Mouse (Mus musculus): ENCODE results near the gene Mrpl9. TPM values are rescaled to one million over a fixed set of nuclear protein-coding genes. Genes with fewer than 3 reads are reported as not detected.

Gene Mrpl9
- polyA plus RNA-seq, 1 experiment from 2014 or later: 47.5 TPM

DNA sequence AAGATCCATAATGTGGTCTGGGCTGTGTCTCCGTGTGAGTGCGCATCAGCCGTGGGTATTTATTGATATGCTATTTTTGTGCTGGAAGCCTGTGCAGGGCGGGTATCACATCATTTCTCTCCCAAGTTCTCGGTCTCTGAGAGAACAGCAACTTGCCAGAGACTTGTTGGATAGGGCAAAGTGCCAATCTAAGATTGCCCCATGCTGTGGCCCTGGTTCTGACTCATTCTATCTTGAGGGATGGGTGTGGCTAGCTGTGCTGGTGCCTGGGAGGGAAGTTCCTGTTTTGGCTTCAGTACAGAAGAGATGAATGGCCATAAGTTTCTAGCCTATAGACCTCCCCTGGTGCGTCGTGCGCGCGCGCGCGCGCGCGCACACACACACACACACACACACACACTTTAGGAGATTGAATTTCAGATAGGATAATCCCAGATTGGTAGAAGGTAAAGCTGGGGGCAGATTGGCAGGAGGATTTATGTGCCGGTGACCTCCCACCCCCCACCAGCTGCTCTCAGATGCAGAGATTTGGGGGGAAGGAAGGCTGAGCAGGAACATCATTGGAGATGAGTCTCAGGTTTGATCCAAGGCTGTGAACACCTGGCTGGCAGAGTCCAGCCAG is 39.8 kb downstream of the Mrpl9 start:
- Histone ChIP-seq H3K36me3 (no peaks in the 10 kb centered on the region), H3K4me2 (no peak overlapping the region), H3K4me3 (replicated peaks) (no peak overlapping the region), H3K27me3 (peaks cover 35% of the 10 kb centered on the region), H3K9me3 (replicated peaks) (no peaks in the 10 kb centered on the region), H3K9ac (no peak overlapping the region), H3K4me1 (replicated peaks) (peaks cover 8% of the 10 kb centered on the region), H3K27ac (no peak overlapping the region)
- no peak for ATAC-seq (ENCODE audit: low read depth)
- DNase-seq: no peak
- 66% methylated on average over 17 of the region's 17 CpGs for whole genome bisulfite sequencing (ENCODE audit: insufficient replicate concordance)

DNA sequence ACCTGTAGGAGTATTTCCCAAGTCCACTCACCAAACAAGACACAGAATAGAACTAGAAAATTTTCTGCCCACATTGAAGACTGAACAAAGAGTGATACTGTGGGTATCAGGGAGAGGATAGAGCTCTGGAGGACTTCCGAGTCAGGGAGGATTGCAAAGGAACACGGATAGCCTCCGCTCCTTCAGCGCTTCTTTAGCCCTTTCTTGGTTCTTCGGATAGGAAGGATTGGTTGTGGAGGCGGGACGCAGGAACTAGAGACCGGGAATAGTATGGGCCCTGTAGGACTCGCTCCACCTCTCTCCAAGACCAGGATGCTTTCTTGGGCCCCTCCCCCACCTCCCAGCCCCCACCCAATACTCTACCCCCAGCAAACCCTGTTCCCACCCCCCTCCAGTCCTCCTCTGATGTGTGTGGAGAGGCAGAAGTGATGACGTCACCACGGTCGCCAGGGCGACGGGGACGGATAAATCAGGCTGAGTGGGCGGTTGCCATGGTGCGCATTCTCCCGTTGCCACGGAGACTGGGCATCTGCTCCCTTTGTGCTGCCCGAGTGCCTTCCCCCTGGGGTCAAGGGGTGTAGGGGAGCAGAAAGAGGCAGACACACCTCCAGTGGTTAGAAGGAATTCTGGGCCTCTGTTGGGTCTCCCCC is 40.8 kb downstream of the Mrpl9 start:
- Histone ChIP-seq H3K9me3 (replicated peaks) (no peaks in the 10 kb centered on the region), H3K4me2 (no peak overlapping the region), H3K27ac (no peak overlapping the region), H3K27me3 (peaks cover 27% of the 10 kb centered on the region), H3K4me1 (replicated peaks) (no peaks in the 10 kb centered on the region), H3K4me3 (replicated peaks) (no peak overlapping the region), H3K36me3 (no peaks in the 10 kb centered on the region), H3K9ac (no peak overlapping the region)
- DNase-seq (no peak), ATAC-seq (ENCODE audit: low read depth) (no peak)
- 40% methylated on average over 20 of the region's 20 CpGs for WGBS (ENCODE audit: insufficient replicate concordance)

- DNase-seq (no peak), ATAC-seq (ENCODE audit: low read depth) (no peak)
- Histone ChIP-seq H3K36me3 (no peaks in the 10 kb centered on the region), H3K9ac (no peak overlapping the region), H3K4me3 (replicated peaks) (no peak overlapping the region), H3K27ac (no peak overlapping the region), H3K9me3 (replicated peaks) (no peaks in the 10 kb centered on the region), H3K4me1 (replicated peaks) (no peaks in the 10 kb centered on the region), H3K27me3 (peaks cover 7% of the 10 kb centered on the region), H3K4me2 (no peak overlapping the region)
- 64% methylated on average over 7 of the region's 7 CpGs for WGBS (ENCODE audit: insufficient replicate concordance)
Observed at GRCm38 (mm10) chr3:94485922-94486321, 42.8 kb downstream of the Mrpl9 start.

DNA sequence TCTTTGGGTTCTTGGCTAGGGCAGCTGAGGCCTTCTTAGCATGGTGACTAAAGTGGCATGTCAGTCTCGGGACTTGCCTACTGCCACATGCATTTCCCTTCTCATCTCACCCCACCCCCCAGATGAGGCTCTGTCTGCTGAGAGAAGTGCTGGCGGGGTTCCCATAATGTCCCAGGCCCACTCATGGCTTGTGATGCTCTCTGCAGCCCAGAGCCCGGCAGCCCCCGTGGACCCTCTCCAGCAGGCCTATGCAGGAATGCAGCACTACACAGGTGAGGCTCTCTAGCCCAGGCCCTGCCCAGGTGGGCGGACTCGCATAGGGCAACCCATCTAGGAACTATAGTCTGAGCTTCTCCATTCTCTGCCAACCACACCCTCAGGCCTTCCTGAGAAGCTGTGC is 44.5 kb downstream of the Mrpl9 start:
- Histone ChIP-seq H3K36me3 (no peaks in the 10 kb centered on the region), H3K9ac (no peak overlapping the region), H3K27ac (no peak overlapping the region), H3K9me3 (replicated peaks) (no peaks in the 10 kb centered on the region), H3K27me3 (no peaks in the 10 kb centered on the region), H3K4me2 (no peak overlapping the region), H3K4me3 (replicated peaks) (no peak overlapping the region), H3K4me1 (replicated peaks) (no peaks in the 10 kb centered on the region)
- WGBS (ENCODE audit: insufficient replicate concordance): 66% methylated on average over 6 of the region's 6 CpGs
- ATAC-seq (ENCODE audit: low read depth) (no peak), DNase-seq (no peak)

DNA sequence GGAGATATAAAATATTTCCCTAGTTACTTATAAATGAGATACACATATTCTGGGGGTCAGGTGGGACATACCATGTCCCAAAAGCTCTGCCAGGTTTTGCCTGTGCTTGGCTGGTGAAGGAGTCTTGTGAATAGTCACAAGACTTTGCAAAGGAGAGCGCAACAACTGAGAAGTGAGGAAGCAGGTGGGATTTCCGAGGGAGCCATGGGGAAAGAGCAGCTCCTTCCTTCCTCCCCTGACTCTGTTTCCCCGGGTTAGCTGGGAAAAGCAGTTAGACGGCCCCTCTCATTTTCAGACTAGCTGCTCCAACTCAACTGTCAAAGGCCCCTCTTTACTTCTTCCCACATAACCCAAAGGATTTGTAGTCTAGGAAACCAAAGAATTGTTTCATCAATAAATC is 54.0 kb downstream of the Mrpl9 start:
- H3K4me1 ChIP-seq (replicated peaks): no peaks in the 10 kb centered on the region
- H3K27me3 ChIP-seq: no peaks in the 10 kb centered on the region
- no peak overlapping the region for H3K9ac ChIP-seq
- WGBS (ENCODE audit: insufficient replicate concordance): 62% methylated on average over 4 of the region's 4 CpGs
- ATAC-seq (ENCODE audit: low read depth): no peak
- H3K36me3 ChIP-seq: peaks cover 26% of the 10 kb centered on the region
- H3K4me2 ChIP-seq: no peak overlapping the region
- DNase-seq: no peak
- no peak overlapping the region for H3K27ac ChIP-seq
- H3K9me3 ChIP-seq (replicated peaks): no peaks in the 10 kb centered on the region
- H3K4me3 ChIP-seq (replicated peaks): no peak overlapping the region

Other genes with a start within 250 kb of the Mrpl9 start
- gene Gm5286, start 246.6 kb upstream of the Mrpl9 start, polyA plus RNA-seq (2015; fragmentation: Nextera tagmentation; extraction: Ambion mirVana): not detected in 2 replicates
- gene Gm4778, start 179.3 kb upstream of the Mrpl9 start, polyA plus RNA-seq (2015; fragmentation: Nextera tagmentation; extraction: Ambion mirVana): not detected in 2 replicates
- gene Them4, start 133.2 kb upstream of the Mrpl9 start, polyA plus RNA-seq (2015; fragmentation: Nextera tagmentation; extraction: Ambion mirVana): 2.6 and 3.6 TPM in 2 replicates
- gene Them5, start 101.2 kb upstream of the Mrpl9 start, polyA plus RNA-seq (2015; fragmentation: Nextera tagmentation; extraction: Ambion mirVana): not detected in 2 replicates
- gene C2cd4d, start 80.9 kb upstream of the Mrpl9 start, polyA plus RNA-seq (2015; fragmentation: Nextera tagmentation; extraction: Ambion mirVana): 0.22 TPM in 1 of 2 replicates, not detected in the other
- 0.58 and 0.65 TPM in 2 replicates for gene Rorc, start 70.5 kb upstream of the Mrpl9 start, polyA plus RNA-seq (2015; fragmentation: Nextera tagmentation; extraction: Ambion mirVana)
- gene Lingo4, start 44.8 kb upstream of the Mrpl9 start, polyA plus RNA-seq (2015; fragmentation: Nextera tagmentation; extraction: Ambion mirVana): 0.03 and 0.06 TPM in 2 replicates
- 9.5 and 13.9 TPM in 2 replicates for gene Tdrkh, start 30.0 kb upstream of the Mrpl9 start, polyA plus RNA-seq (2015; fragmentation: Nextera tagmentation; extraction: Ambion mirVana)
- gene Oaz3, start 597 bp downstream of the Mrpl9 start, polyA plus RNA-seq (2015; fragmentation: Nextera tagmentation; extraction: Ambion mirVana): 0.19 and 0.45 TPM in 2 replicates
- gene Celf3, start 35.0 kb downstream of the Mrpl9 start, polyA plus RNA-seq (2015; fragmentation: Nextera tagmentation; extraction: Ambion mirVana): 0.25 and 0.38 TPM in 2 replicates
- gene Riiad1, start 37.0 kb downstream of the Mrpl9 start, polyA plus RNA-seq (2015; fragmentation: Nextera tagmentation; extraction: Ambion mirVana): not detected in 2 replicates
- 17.1 and 18.7 TPM in 2 replicates for gene Snx27, start 139.4 kb downstream of the Mrpl9 start, polyA plus RNA-seq (2015; fragmentation: Nextera tagmentation; extraction: Ambion mirVana)
- gene Gm10972, start 199.8 kb downstream of the Mrpl9 start, polyA plus RNA-seq (2015; fragmentation: Nextera tagmentation; extraction: Ambion mirVana): not detected in 2 replicates
- gene Tuft1, start 215.6 kb downstream of the Mrpl9 start, polyA plus RNA-seq (2015; fragmentation: Nextera tagmentation; extraction: Ambion mirVana): 4.7 and 5.3 TPM in 2 replicates

All from liver, embryonic 13.5 days (tissue).